ENCODE assay signal across 8 mouse cellular contexts in genomic region chr5:101968153-101968851, GRCm38 (mm10).
DNase-seq lines count a peak whose midpoint lies in the region; ATAC-seq and TF ChIP-seq lines count a peak whose summit lies in the region.

No protein-coding gene starts in this region.

- TF ChIP-seq CTCF in spleen, adult 2 months (IDR thresholded peaks at IDR 0.05; ENCODE audit: extremely low read depth, insufficient read depth, insufficient read length, insufficient replicate concordance) = no peak
- no peak for TF ChIP-seq CTCF in heart, postnatal 0 days (IDR thresholded peaks at IDR 0.05; ENCODE audit: low read depth)

- peak in 1 of 2 experiments; percentile 28 for DNase-seq in spleen, adult 2 months (ENCODE audit: low read depth in 1 of 2, low spot score in 2 of 2)
- no peak for DNase-seq in spleen, postnatal 14 days (ENCODE audit: low spot score in 2 of 2)
- peak; percentile 14 for DNase-seq in heart, postnatal 0 days (ENCODE audit: low spot score)
- peak; percentile 20 for DNase-seq in naive thymus-derived CD4-positive, alpha-beta T cell, adult 2 months (ENCODE audit: low read depth)
- DNase-seq in thymus, postnatal 36 days = no peak
- no peak for DNase-seq in frontal cortex, postnatal 14 days (ENCODE audit: low spot score in 2 of 2)

- no peaks in the 10 kb centered on the region for H3K27me3 ChIP-seq in spleen, adult 2 months (ENCODE audit: control insufficient read depth, insufficient read depth, low read length)
- no peaks in the 10 kb centered on the region for H3K27me3 ChIP-seq in heart, postnatal 0 days (ENCODE audit: control insufficient read depth, insufficient read depth, low read length)
- H3K27me3 ChIP-seq in limb, embryonic 12.5 days = no peaks in the 10 kb centered on the region

- H3K4me1 ChIP-seq in spleen, adult 2 months (ENCODE audit: control insufficient read depth, insufficient read depth, insufficient read length) = peaks cover 4% of the 10 kb centered on the region; the same call in 1 of the 2 replicates
- H3K4me1 ChIP-seq in heart, postnatal 0 days (ENCODE audit: control insufficient read depth, insufficient read depth) = peaks cover 6% of the 10 kb centered on the region; the same call in 1 of the 2 replicates
- peaks cover 26% of the 10 kb centered on the region for H3K4me1 ChIP-seq in limb, embryonic 12.5 days (replicated peaks)

- no peaks in the 10 kb centered on the region for H3K9me3 ChIP-seq in heart, postnatal 0 days (replicated peaks; ENCODE audit: control insufficient read depth, low read length)
- H3K9me3 ChIP-seq in limb, embryonic 12.5 days = no peaks in the 10 kb centered on the region

- peak overlapping the region; percentile 7; the same call in 1 of the 2 replicates for H3K4me3 ChIP-seq in spleen, adult 2 months (ENCODE audit: extremely low read depth, insufficient read depth, insufficient read length)
- H3K4me3 ChIP-seq in heart, postnatal 0 days (ENCODE audit: low read depth, low read length) = no peak overlapping the region
- no peak overlapping the region for H3K4me3 ChIP-seq in limb, embryonic 12.5 days (replicated peaks)

- H3K9ac ChIP-seq in heart, postnatal 0 days (replicated peaks; ENCODE audit: low read depth, low read length) = no peak overlapping the region
- H3K9ac ChIP-seq in limb, embryonic 12.5 days (replicated peaks) = no peak overlapping the region

- H3K27ac ChIP-seq in spleen, adult 2 months (ENCODE audit: insufficient read depth, low read length) = peak overlapping the region; percentile 44
- H3K27ac ChIP-seq in heart, postnatal 0 days (ENCODE audit: low read depth) = peak overlapping the region; percentile 87
- peak overlapping the region; percentile 66; the same call in 1 of the 2 replicates for H3K27ac ChIP-seq in limb, embryonic 12.5 days

- peak; percentile 62 for ATAC-seq in heart, postnatal 0 days (ENCODE audit: insufficient read depth, low read depth)
- no peak for ATAC-seq in limb, embryonic 12.5 days (ENCODE audit: insufficient number of reproducible peaks, insufficient read depth, low FRiP score, low TSS enrichment, low read depth)
- no peak for ATAC-seq in inflammation-experienced regulatory T-cells, adult 6 months

- H3K36me3 ChIP-seq in spleen, adult 2 months (ENCODE audit: control insufficient read depth, insufficient read depth, low read length) = no peaks in the 10 kb centered on the region
- 0 out of 2 replicates have a peak, but pooled peaks cover 3% of the 10 kb centered on the region for H3K36me3 ChIP-seq in heart, postnatal 0 days (replicated peaks; ENCODE audit: control insufficient read depth, insufficient read depth, low read length)
- peaks cover 26% of the 10 kb centered on the region for H3K36me3 ChIP-seq in limb, embryonic 12.5 days

- no peak for TF ChIP-seq EP300 in heart, postnatal 0 days (IDR thresholded peaks at IDR 0.05; ENCODE audit: low read depth)

- 16% methylated on average over 12 of the region's 12 CpGs for WGBS in spleen, adult 2 months
- 48% methylated on average over 12 of the region's 12 CpGs for WGBS in heart, postnatal 0 days
- WGBS in limb, embryonic 12.5 days = 45% methylated on average over 12 of the region's 12 CpGs

- peak overlapping the region; percentile 22 for H3K4me2 ChIP-seq in heart, postnatal 0 days (ENCODE audit: low read depth, low read length)
- H3K4me2 ChIP-seq in limb, embryonic 12.5 days = no peak overlapping the region

- no peak for TF ChIP-seq POLR2A in spleen, adult 2 months (IDR thresholded peaks at IDR 0.05; ENCODE audit: low read depth, low read length)

Comparison
In these comparisons a context has a peak if more than half of its experiments do, and no peak if none do; other contexts are left out.
1. DNase-seq: peak in heart, postnatal 0 days (single experiment) and naive thymus-derived CD4-positive, alpha-beta T cell, adult 2 months (single experiment); none in spleen, postnatal 14 days (0 of 2), thymus, postnatal 36 days (0 of 2) and frontal cortex, postnatal 14 days (0 of 2).
2. Peak in every context shown above with its lines, with median percentiles within 50 percentile points of each other: H3K27ac ChIP-seq.